Mouse (Mus musculus) neural tube, embryonic 15.5 days (tissue): Measurements from ENCODE around the gene Dlg2. TPM values are rescaled to one million over a fixed set of nuclear protein-coding genes. Genes with fewer than 3 reads are reported as not detected.
"Not testable (repeated sequence)": the region's sequence is repeated elsewhere in the genome, so short reads cannot be mapped to it uniquely, and the experiment has no call there.

Experiments
- ATAC-seq: fragments of 200-750 bp; cut with Nextera tagmentation; 2 replicates; pipeline ENCODE4 v1.8.0; 2017; ENCODE audit warnings: mild to moderate bottlenecking, moderate TSS enrichment, moderate library complexity; ENCODE audit not compliant: low FRiP score
- H3K27ac ChIP-seq: fragments of 300-500 bp; sonication (generic); replicated peaks from 2 replicates; pipeline ENCODE4 v1.5.1; 2015; ENCODE audit warnings: mild to moderate bottlenecking, inconsistent platforms
- H3K27me3 ChIP-seq: fragments of 300-500 bp; sonication (generic); replicated peaks from 2 replicates; pipeline ENCODE4 v1.6.1; 2015; ENCODE audit warnings: inconsistent platforms
- H3K36me3 ChIP-seq: fragments of 300-500 bp; sonication (generic); 2 replicates; pipeline ENCODE4 v1.6.1; 2015; ENCODE audit warnings: inconsistent platforms
- H3K4me1 ChIP-seq: fragments of 300-500 bp; sonication (generic); 2 replicates; pipeline ENCODE4 v1.6.1; 2015; ENCODE audit warnings: inconsistent platforms
- H3K4me2 ChIP-seq: fragments of 300-500 bp; sonication (generic); 2 replicates; pipeline ENCODE4 v1.6.1; 2015; ENCODE audit warnings: inconsistent platforms, mild to moderate bottlenecking, moderate library complexity
- H3K4me3 ChIP-seq: fragments of 300-500 bp; sonication (generic); replicated peaks from 2 replicates; pipeline ENCODE4 v1.5.1; 2015; ENCODE audit warnings: mild to moderate bottlenecking, inconsistent platforms
- H3K9ac ChIP-seq: fragments of 300-500 bp; sonication (generic); replicated peaks from 2 replicates; pipeline ENCODE4 v1.6.1; 2015; ENCODE audit warnings: mild to moderate bottlenecking, inconsistent platforms
- H3K9me3 ChIP-seq: fragments of 300-500 bp; sonication (generic); replicated peaks from 2 replicates; pipeline ENCODE4 v1.6.1; 2016; ENCODE audit warnings: inconsistent platforms
- WGBS: fragments of 180-500 bp; shearing (Covaris S2); methylation state at CpG from one replicate; pipeline ENCODE4 v1.1.7; 2015; ENCODE audit warnings: mixed read lengths; 5-methylcytosine and 5-hydroxymethylcytosine counted together
- polyA plus RNA-seq: library from polyadenylated mRNA; unstranded; fragments of >200 nt; fragmentation: Nextera tagmentation; extraction: Ambion mirVana; gene quantifications from 2 replicates; pipeline ENCODE4 v1.2.1, GENCODE M21; 2015

Dlg2 gene
- polyA plus RNA-seq, 1 experiment from 2014 or later: 29.9 TPM

DNA sequence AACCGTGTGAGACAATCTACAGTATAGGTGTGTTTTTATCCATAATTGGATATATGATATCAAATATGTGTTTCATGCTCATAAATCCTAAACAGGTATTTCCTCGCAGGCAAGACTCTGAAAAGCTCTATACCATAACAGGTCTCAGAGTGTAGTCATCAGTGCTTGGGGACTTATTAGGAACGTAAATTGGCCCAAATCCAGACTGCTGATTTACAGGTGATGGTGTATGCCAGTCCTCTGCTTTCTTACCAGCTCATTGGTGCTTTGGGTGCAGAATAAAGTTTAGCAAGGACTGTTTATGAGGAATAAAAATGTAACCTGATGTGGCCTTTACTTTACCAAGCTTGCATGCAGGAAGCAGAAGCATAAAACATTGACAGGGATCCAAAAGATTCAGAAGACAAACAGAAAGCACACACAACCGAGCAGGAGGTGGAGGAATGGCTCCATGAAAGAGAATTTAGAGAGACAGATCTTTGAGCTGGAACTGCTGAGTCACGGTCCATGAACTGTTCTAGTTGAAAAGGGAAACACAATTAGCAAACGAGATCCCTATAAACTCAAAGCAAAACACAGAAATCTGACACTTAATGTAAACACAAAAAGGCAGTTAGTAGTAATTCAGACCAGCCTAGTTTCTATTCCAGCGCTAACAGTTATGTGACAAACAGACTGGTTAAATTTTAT lies 226.8 kb downstream of the Dlg2 start:
- Histone ChIP-seq H3K27me3 (no peaks in the 10 kb centered on the region), H3K36me3 (no peaks in the 10 kb centered on the region), H3K4me2 (no peak overlapping the region), H3K9ac (no peak overlapping the region), H3K27ac (no peak overlapping the region), H3K9me3 (no peaks in the 10 kb centered on the region), H3K4me3 (no peak overlapping the region), H3K4me1 (no peaks in the 10 kb centered on the region)
- 65% methylated on average over 7 of the region's 7 CpGs for WGBS
- no peak for ATAC-seq

DNA sequence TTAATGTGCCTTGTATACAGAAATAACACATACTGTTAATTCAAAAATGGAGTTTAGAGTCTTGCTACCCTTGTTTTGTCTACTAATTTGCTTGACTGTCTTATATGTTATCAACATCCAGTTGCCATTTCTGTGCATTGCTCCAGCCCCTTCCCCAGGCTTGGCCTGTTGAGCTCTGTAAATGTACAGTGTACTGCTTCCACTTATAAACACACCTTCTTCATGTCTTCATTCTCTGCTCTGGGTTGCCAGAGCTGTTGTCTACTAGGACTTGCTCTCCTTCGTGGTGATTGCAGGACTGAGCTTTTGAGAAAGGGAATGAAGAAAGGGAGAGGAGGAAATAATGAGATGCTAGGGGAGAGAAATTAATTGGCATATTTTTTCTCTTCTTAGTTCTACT lies 227.5 kb downstream of the Dlg2 start:
- no peak overlapping the region for H3K27ac ChIP-seq
- no peaks in the 10 kb centered on the region for H3K36me3 ChIP-seq
- no peak overlapping the region for H3K4me2 ChIP-seq
- WGBS: 81% methylated on average over 1 of the region's 1 CpGs
- no peak for ATAC-seq
- H3K9me3 ChIP-seq: no peaks in the 10 kb centered on the region
- H3K4me3 ChIP-seq: no peak overlapping the region
- H3K27me3 ChIP-seq: no peaks in the 10 kb centered on the region
- no peak overlapping the region for H3K9ac ChIP-seq
- H3K4me1 ChIP-seq: no peaks in the 10 kb centered on the region

DNA sequence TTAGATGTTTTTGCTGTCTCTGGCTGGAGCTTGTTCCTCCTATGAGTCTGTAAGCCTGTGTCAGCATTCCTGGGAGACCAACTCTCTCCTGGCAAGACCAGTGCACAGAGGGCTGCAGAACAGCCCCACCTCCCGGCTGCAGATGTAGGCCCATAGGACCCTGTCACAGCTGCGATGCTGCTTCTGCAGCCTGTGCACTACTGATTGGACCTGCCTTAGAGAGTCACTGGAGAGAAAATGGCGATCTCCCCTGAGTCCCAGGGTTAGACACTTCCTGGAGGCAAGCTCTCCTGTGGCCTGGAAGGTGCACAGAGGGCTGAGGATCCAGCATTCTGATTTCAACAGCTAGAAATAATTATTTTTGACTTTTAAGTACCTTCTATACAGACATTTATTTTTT lies 257.6 kb downstream of the Dlg2 start:
- no peaks in the 10 kb centered on the region for H3K27me3 ChIP-seq
- H3K9me3 ChIP-seq: no peaks in the 10 kb centered on the region
- no peak overlapping the region for H3K27ac ChIP-seq
- no peak overlapping the region for H3K4me2 ChIP-seq
- H3K4me1 ChIP-seq: no peaks in the 10 kb centered on the region
- no peak for ATAC-seq
- no peaks in the 10 kb centered on the region for H3K36me3 ChIP-seq
- H3K4me3 ChIP-seq: no peak overlapping the region
- 53% methylated on average over 3 of the region's 3 CpGs for WGBS
- no peak overlapping the region for H3K9ac ChIP-seq

DNA sequence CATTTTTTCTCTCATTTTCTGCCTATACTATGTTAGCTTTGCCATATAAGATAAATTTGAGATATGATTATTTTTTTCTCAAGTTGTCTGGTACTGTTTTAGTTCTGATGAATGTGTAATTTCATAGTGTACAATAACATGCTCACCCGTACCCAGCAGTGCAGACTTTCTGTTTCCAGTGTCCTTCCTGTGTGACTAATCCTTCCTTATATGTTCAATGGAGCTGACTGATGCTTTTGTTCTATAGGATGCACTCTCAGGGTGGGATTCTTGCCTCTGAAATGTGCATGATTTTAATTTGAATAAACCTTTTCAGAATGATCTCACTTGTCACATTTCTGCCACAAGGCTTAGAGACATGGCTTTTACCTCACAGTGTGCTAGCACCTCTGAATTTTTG lies 259.9 kb downstream of the Dlg2 start:
- no peak overlapping the region for H3K27ac ChIP-seq
- no peaks in the 10 kb centered on the region for H3K9me3 ChIP-seq
- H3K4me3 ChIP-seq: no peak overlapping the region
- no peaks in the 10 kb centered on the region for H3K4me1 ChIP-seq
- no peaks in the 10 kb centered on the region for H3K27me3 ChIP-seq
- no peak overlapping the region for H3K9ac ChIP-seq
- no peak for ATAC-seq
- WGBS: 12% methylated on average over 1 of the region's 1 CpGs
- no peak overlapping the region for H3K4me2 ChIP-seq
- no peaks in the 10 kb centered on the region for H3K36me3 ChIP-seq

DNA sequence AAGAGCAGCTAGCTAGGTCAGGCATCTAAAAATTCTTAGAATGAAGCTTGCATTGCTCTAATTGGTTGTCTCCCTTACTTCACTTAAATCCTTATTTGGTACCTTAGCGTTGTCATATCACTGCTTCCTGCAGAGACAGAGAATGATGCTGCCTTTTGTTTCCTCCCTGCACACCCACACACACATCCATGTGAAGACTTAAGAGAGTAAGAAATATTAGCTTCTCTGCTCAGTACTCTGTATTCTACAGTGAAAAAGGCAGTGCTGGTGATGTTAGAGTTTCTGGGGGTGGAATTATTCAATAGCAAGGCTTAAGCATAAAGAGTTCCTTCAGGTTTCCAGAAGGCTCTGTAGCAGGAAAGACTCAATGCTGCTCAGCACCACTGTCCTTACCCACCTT lies 272.2 kb downstream of the Dlg2 start:
- no peaks in the 10 kb centered on the region for H3K4me1 ChIP-seq
- no peak overlapping the region for H3K9ac ChIP-seq
- no peaks in the 10 kb centered on the region for H3K36me3 ChIP-seq
- H3K27ac ChIP-seq: no peak overlapping the region
- ATAC-seq: no peak
- 80% methylated on average over 1 of the region's 1 CpGs for WGBS
- H3K4me3 ChIP-seq: no peak overlapping the region
- no peaks in the 10 kb centered on the region for H3K9me3 ChIP-seq
- H3K27me3 ChIP-seq: no peaks in the 10 kb centered on the region
- H3K4me2 ChIP-seq: no peak overlapping the region

DNA sequence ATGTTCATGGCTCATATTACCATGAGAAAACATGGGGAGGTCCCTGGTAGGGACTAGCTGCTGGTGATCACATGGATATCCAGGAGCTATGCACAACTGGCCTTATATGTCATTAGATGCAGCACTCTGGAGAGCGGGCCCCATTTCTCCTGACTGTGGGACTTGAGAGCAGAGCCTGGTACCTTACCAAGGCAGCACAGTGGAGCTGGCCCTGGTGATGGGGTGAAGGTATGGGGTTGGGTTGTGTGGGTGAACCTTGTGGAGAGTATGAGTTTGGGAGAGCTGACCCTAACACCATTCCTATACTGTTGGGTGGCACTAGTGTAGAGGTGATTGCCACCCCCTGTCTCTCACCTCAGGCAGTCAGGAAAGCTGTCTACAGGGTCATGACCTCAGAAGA lies 311.5 kb downstream of the Dlg2 start:
- no peaks in the 10 kb centered on the region for H3K4me1 ChIP-seq
- ATAC-seq: no peak; the same call in 1 of the 2 replicates
- H3K9me3 ChIP-seq: no peaks in the 10 kb centered on the region
- no peak overlapping the region for H3K4me2 ChIP-seq
- no peaks in the 10 kb centered on the region for H3K36me3 ChIP-seq
- WGBS: 96% methylated on average over 1 of the region's 1 CpGs
- no peak overlapping the region for H3K9ac ChIP-seq
- no peak overlapping the region for H3K27ac ChIP-seq
- H3K4me3 ChIP-seq: no peak overlapping the region
- H3K27me3 ChIP-seq: no peaks in the 10 kb centered on the region

DNA sequence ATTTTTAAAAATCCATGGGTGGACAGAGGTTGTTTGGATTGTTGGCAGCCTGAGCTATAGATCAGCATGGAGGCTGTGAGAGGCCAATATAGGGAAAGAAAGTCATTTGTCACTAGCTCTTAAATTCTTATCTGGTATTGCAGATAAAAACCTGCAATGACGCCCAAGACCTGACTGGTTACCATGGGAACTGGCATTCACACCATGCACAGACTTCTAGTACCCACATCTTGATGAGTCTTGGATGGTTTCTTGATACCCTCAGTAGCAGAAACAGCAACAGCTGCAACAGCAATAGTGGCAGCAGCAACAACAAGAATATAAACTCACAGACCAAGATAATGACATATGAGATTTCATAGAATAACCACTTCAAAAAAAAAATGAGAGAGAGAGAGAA lies 315.1 kb downstream of the Dlg2 start:
- ATAC-seq: no peak
- WGBS: 52% methylated on average over 1 of the region's 1 CpGs
- no peak overlapping the region for H3K27ac ChIP-seq

DNA sequence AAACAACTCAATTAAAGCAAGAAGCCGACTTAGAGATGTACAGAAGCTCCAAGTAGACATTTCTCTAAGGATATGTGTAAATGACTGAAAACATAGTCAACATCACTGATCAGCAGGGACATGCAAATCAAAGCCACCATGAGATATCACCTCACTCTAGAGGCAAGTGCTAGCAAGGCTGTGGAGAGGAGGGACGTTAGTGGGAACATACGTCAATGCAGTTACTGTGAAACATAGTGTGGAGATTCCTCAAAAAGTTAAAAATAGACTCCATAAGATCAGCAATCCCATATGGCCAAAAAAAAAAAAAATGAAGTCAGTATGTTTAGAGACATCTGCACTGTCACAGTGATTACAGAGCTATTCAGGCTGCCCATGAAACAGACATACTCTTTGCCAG lies 349.2 kb downstream of the Dlg2 start:
- no peak overlapping the region for H3K4me3 ChIP-seq
- no peaks in the 10 kb centered on the region for H3K36me3 ChIP-seq
- WGBS: 87% methylated on average over 3 of the region's 3 CpGs
- H3K4me1 ChIP-seq: no peaks in the 10 kb centered on the region
- H3K27me3 ChIP-seq: no peaks in the 10 kb centered on the region
- no peak overlapping the region for H3K27ac ChIP-seq
- no peak overlapping the region for H3K9ac ChIP-seq
- H3K4me2 ChIP-seq: no peak overlapping the region
- no peak for ATAC-seq
- no peaks in the 10 kb centered on the region for H3K9me3 ChIP-seq

More for the DNA sequence above, 315.1 kb downstream of the Dlg2 start:
- Histone ChIP-seq H3K4me1 (no peaks in the 10 kb centered on the region), H3K4me2 (no peak overlapping the region), H3K9me3 (no peaks in the 10 kb centered on the region), H3K27me3 (no peaks in the 10 kb centered on the region), H3K36me3 (no peaks in the 10 kb centered on the region), H3K4me3 (no peak overlapping the region), H3K9ac (no peak overlapping the region)

DNA sequence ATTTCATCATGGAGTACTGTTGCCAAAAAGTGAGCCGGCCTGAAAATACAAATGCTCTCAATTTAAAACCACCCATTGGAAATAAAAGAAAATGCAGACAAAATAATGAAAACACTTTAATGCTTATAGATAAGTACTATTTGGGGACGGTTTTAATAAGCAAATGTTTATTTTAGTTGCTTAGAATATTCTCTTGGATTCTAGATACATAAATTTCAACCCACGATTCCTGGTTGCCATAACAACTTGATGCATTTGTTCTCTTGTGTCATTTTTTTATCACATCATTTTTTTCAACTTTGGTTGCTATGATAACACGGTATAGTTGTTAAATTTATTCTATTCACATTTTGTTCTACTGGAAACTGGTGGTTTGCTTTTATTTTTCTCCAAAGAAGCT lies 364.8 kb downstream of the Dlg2 start:
- peaks cover 8% of the 10 kb centered on the region for H3K4me1 ChIP-seq
- ATAC-seq: 0 out of 2 replicates have a peak, but pooled peaks have one; percentile 36
- no peak overlapping the region for H3K27ac ChIP-seq
- H3K4me3 ChIP-seq: no peak overlapping the region
- no peak overlapping the region for H3K9ac ChIP-seq
- H3K4me2 ChIP-seq: no peak overlapping the region
- 60% methylated on average over 4 of the region's 4 CpGs for WGBS
- no peaks in the 10 kb centered on the region for H3K9me3 ChIP-seq
- H3K27me3 ChIP-seq: no peaks in the 10 kb centered on the region
- no peaks in the 10 kb centered on the region for H3K36me3 ChIP-seq

DNA sequence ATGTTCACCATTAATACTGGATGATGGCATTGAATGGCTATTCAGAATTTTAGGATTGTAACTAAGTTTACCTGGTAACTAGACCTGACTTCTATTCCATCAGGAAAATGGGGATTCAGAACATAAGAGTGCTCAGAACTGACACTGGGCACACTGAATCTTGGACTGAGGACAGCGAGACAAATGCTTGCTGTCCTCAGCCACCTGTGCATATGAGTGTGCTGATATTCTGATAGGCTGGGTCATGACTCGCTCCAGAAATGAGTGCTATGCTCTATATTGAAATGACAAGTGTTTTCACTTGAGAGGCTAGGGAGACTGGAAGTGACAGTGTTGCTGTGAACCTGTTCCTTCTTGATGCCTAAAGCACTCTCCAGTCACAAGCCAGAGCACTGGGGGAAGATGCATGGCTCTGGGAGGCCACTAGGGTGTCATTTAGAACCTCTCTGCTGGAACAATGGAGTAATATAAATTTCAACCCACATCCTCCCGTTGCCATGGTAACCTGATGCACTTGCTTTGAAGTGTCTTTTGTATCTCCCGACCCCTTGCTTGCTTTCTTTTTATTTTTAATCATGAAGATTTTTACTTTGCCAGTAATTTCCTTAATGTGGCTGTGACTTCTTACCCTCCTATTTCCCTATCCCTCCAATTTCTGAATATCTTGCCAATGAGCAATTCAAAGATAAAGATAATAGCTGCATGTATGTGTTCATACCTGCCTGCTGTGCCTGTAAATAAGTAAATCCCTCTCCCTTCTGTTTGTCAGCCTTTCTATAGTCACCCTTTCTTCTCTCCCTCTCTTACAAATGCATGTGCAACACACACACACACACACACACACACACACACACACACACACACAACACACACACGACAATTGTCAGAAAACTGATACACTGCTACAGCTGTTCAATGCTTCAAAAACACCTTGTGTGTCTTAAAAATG lies 367.1 kb downstream of the Dlg2 start:
- whole genome bisulfite sequencing: 25% methylated on average over 5 of the region's 5 CpGs
- H3K27ac ChIP-seq: peak overlapping the region; percentile 65
- H3K27me3 ChIP-seq: no peaks in the 10 kb centered on the region
- peak; percentile 88 for ATAC-seq
- no peak overlapping the region for H3K4me3 ChIP-seq
- H3K4me1 ChIP-seq: peaks cover 8% of the 10 kb centered on the region
- no peak overlapping the region for H3K9ac ChIP-seq
- H3K36me3 ChIP-seq: no peaks in the 10 kb centered on the region
- no peaks in the 10 kb centered on the region for H3K9me3 ChIP-seq
- no peak overlapping the region for H3K4me2 ChIP-seq

DNA sequence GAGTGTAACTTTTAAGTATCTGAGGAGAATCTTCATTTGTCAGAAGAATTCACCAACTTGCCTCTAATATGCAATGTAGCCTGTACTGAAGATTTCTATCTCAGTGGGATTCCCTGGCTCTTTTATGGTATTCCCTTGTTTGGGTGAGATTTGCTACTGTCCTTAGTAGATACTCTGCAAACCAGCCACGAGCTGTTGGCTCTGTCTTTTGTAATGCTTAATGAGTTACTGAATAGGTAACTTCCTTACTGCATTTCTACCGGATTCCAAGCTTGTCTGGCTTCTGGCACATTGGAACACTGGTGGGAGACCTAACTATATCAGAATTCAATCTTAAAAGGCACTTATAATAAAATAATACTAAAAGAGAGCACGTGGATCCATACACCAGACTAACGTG lies 400.3 kb downstream of the Dlg2 start:
- ATAC-seq, H3K27ac ChIP-seq, H3K4me3 ChIP-seq, H3K9me3 ChIP-seq, H3K9ac ChIP-seq, H3K36me3 ChIP-seq, H3K27me3 ChIP-seq, H3K4me1 ChIP-seq, H3K4me2 ChIP-seq: not testable (repeated sequence)
- WGBS: 49% methylated on average over 4 of the region's 4 CpGs

DNA sequence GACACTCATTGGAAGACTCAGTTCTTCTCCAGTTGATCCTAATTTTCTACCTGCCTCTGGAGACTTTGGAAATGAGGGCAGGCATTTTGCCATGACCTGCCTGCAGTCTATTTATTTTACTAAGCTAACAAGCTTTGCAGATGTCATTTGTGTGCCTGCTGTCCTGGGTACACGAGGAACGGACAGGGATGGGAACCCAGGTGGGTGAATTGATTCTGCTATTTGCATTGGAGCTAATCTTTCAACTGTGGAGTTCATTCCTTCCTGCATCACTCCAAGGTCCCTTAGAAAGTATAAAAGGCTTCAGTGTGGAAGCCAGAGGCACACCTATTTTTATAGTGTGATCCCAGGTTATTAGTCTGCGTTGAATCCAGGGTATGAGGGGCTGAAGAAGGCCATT lies 406.3 kb downstream of the Dlg2 start:
- Histone ChIP-seq H3K4me1 (peaks cover 11% of the 10 kb centered on the region), H3K36me3 (no peaks in the 10 kb centered on the region), H3K4me3 (no peak overlapping the region), H3K9ac (no peak overlapping the region), H3K9me3 (no peaks in the 10 kb centered on the region), H3K27ac (no peak overlapping the region), H3K27me3 (no peaks in the 10 kb centered on the region), H3K4me2 (no peak overlapping the region)
- 72% methylated on average over 3 of the region's 3 CpGs for WGBS
- ATAC-seq: no peak
